Mouse (Mus musculus): ENCODE measurements around the gene Zg16. TPM values are rescaled to one million over a fixed set of nuclear protein-coding genes. Genes with fewer than 3 reads are reported as not detected.

The Zg16 gene
- total RNA-seq, 2 experiments from 2014 or later = not detected

DNA sequence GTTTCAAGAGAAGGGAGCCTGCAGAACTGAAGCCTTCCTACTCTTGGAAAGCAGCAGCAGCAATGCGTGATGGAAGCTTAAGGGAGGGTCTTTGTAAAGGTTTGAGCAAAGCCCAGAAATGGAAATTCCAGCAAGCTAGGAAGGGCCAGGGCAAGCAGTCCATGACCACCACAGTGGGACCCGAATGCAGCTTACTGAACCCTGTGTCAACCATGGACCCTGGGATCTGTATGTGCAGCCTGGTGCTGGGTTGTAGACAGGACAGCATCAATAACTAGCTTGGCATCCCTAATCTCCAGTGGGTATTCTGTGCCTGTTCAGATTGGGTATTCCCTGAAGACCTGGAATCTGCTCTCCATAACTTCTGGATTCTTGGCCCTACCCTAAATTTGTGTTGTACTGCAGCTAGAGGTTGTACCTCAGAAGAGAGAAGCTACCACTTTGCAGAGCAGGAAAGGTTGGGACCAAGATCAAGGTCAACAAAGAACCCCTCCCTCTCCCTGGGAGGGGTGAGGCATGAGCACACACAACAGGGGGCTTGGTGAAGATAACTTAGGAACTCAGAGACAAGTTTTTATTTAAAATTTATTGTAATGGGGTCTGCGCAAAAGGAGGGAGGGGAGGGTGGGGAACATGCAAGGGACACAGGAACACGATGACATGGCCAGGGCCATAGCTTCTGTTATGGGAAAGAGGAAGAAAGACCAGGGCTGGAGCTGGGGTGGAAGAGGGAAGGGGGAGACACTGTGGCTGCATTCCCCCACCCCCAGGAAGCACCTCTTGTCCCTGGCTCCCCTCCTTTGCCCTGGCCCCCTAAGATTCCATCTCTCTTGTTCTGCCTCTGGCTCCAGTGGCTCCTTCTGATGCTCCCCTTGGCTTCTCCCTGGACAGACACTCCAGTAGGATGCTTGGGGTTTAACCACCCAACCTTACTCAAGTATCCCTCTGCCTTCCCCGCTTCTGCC is 65.3 kb downstream of the Zg16 start:
- DNase-seq (ENCODE audit: low spot score in 2 of 2) = no peak

DNA sequence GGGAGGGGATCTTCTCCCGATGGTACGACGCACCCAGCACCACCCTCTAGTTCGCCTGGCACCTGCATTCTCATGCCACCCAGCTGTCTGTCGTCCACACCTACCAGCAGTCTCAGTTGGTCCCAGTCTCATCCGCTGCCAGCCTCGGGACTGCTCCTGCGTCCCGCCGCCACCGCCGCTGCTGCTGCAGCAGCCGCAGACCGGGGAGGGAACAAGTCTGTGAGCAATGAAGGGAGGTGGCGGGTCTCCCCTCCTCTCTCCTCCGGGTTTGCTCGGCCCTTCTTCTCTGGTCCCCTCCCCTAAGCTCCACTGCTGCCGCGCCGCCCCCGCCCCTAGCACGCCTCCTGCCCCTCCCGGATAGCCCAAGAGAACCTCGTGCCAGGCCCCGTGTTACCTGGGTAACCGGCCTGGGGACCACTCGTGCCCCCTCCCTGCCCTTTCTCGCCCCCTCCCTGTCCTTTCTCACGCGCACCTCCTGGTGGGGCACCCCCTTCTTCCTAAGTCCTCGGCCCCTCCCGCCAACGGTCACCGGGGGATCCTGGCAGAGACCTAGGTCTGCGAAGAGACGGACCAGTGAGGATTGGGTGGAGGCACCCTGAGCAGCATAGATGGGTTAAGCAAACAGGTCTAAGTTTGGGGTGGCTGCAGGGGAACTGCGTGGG is 66.1 kb downstream of the Zg16 start, which contains the start of the genes Gm42742 and Prrt2:
Gene Gm42742, minus strand, starts transcription at position 197 of the 662 bp plus-strand sequence.
Gene Prrt2, minus strand, starts transcription at position 311 of the 662 bp plus-strand sequence.
- peak in 1 of 2 experiments; percentile 34 for DNase-seq (ENCODE audit: low spot score in 2 of 2)

DNA sequence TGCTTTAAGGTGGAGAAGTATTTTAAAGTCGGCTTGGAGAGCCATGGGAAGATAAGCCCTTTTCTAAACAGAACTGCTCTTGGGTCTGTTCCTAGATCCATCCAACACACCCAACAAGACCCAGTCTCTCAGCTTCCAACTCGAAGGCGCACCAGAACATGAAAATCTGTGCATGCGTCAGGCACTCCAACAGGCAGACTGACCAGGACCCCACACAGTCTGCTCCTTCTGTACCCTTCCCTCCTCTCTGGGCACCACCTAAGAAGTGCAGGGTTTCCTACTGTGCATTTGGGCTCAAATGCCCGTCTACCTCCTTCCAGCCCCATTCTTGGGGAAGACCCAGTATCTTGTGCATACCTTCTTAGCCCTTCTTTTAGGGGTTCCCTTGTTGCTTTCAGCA is 66.6 kb downstream of the Zg16 start:
- no peak for DNase-seq (ENCODE audit: low spot score in 2 of 2)

DNA sequence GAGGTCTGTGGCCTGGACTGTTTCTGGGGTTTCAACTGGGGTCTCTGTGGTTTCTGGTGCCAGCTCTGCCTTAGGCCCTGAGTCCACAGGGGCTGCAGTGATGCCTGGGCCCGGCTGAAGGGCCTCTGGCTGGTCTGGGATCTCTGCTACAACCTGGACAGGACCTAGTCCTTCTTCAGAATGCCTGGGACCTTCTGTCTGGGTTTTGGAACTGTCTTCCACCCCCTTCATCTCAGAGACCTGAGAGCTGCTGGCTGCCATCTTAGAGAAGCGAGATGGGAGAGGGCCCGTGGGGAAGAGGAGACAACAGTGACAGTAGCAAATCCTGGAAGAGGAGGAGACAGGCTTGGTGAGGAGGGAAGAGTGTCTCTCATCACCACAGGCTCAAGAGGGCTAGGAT is 67.1 kb downstream of the Zg16 start:
- no peak for DNase-seq (ENCODE audit: low spot score in 2 of 2)

DNA sequence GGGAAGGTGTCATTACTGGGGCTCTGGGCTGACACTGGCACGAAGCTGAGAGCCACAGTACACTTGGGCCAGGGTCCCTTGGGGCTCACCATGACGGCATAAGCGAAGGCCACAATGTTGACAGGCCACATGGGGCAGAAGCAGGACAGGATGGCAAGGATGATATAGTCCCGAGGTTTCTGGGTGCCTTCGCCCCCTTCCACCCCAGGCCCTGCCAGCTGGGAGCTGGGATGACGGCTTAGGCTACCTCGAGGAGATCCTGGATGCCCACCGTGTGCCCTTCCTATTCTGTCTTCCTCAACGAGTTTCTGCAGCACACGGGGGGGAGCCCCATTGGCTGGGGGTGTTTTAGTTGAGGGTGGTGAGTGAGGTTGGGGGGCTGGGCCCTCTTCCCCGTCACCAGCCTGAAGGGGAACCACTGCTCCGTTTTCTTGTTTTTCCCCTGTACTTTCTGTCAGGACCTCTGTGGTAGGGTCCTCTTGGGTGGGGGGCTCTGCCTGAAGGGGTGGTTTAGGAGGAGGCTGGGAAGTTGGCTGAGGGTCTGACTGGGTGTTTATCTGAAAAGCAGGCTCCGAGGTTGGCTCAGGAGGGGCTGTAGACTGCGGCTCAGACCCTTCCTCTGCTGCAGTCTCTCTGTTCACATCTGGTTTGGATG is 67.7 kb downstream of the Zg16 start:
- no peak for DNase-seq (ENCODE audit: low spot score in 2 of 2)

DNA sequence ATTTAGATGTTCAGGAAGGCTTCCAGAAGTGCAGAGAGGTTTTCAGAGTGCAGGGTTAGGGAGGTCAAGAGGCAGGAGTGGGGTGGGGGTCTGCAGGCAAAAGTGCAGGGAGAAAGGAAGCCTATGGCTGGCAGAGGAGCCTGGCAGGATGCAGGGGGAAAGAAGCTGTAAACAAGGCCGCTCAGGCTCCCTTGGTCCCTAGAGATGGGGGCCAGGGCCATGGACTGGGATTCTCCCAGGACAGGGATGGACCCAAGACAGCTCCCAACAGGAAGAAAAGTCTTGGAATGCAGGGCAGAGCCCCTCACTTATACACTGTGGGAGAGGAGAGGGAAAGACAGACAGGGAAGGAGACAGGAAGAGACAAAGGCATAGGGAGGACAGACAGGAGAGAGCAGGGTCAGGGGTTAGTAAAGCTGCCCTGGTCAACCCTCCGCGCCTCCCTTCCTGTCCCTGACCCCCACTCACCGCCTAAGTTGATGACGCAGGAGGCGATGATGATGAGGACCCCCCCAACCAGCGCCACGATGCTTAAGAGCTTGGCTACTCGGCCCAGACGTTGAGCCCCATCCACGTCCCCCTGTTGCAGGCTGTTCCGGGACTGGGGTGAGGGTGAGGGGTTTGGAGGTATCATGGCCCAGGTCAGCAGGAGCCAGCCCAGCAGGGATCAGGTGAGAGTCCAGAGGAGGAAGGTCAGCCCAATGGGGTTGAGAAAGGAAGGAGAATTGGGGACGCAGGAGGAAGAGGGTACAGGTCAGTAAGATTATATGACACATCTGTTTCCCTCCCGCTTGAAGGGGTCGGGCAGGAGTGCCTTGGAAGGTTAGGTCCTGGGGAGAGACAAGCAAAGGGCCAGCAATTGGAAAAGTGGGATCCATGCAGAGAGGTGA is 68.5 kb downstream of the Zg16 start:
- no peak for DNase-seq (ENCODE audit: low spot score in 2 of 2)

DNA sequence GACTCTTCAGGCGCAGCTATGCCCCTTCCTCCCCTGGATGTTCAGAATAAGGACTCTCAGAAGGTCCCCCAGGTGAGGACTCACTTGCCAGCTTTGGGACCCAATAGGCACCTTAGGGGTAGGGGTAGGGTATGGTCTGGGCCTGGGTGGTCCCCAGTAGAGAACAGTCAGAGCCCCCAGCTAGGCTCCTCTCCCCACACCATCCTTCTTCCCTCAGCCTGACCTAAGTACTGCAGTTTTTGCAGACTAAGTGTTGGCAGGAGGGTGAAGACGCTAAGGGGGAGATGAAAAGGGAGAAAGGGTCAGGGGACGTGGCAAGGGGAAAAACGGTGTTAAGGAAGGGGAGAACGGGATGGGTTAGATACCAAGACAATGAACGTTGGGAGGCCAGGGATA is 69.2 kb downstream of the Zg16 start:
- no peak for DNase-seq (ENCODE audit: low spot score in 2 of 2)

DNA sequence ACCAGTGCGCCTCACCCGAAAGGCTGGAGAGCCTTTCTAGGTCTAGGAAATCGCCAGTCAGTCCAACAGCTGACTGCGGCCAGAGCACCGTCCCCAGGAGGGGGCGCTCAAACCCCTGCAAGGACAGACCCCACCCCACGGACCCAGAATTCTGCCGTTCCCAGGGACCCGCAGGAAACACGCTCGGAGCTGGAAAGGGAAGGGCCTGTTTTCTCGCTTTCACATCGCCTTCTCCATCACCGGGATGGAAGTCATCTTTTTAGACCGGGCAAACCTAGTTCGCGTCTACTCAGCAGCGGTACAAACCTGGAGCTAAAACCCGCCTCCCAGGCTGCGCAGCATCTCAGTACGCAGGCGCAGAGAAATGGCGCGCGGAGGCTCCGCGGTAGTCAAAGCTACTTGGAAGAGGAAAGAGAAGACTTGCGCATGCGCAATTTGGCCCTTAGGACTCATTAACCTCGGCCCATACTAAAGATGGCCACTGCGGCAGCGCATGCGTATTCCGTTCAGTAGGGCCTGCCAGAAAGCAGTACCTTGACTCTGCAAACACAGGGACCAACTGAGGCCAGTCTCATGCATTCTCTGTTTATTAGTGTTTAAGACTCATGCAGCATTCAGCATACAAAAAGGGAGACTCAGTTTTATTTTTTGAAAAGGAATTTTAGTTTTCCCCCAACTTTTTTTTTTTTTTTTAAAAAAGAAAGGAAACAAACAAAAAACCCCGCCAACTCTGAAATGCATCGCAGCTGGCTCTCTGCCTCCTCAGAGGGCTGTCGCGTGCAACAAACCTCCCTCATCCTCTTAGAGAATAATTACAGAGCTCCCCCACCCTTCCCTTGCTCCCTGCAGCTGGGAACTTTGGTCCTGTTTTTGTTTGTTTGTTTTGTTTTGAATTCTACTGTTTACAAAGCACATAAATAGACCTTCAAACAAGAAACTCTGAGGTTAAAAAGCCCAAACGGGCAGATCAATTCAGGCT is 69.9 kb downstream of the Zg16 start, which contains the start of gene Pagr1a:
Gene Pagr1a, minus strand, starts transcription at position 382 of the 979 bp plus-strand sequence.
- DNase-seq (ENCODE audit: low spot score in 2 of 2) = peak; percentile 92 to 95

DNA sequence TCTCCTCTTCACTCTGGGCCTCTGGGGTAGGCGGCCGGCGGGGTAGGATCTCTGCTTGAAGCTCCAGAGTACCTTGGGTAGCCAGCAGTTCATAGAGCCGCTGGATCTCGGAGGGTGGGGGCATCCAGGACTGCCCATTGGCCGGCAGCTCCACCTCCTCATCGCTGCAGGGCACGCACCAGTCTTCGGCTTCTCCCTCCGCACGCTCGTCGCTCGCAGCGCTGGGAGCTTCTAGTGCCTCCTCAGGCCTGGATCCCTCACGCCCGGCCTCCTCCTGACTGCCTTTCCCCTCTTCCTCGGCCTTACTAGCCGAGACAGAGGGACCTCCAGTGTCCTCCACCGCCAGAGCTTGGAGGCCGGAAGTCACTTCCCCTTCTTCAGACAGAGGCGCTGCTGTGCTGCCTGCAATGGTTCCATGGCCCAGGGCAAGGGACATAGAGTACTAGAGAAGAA is 70.6 kb downstream of the Zg16 start:
- peak; percentile 66 for DNase-seq (ENCODE audit: low spot score in 2 of 2)

DNA sequence TGATC is 70.8 kb downstream of the Zg16 start, which contains the start of gene Pagr1b:
Gene Pagr1b, minus strand, starts transcription at position 4 of the 5 bp plus-strand sequence.
- no peak for DNase-seq (ENCODE audit: low spot score in 2 of 2)

DNA sequence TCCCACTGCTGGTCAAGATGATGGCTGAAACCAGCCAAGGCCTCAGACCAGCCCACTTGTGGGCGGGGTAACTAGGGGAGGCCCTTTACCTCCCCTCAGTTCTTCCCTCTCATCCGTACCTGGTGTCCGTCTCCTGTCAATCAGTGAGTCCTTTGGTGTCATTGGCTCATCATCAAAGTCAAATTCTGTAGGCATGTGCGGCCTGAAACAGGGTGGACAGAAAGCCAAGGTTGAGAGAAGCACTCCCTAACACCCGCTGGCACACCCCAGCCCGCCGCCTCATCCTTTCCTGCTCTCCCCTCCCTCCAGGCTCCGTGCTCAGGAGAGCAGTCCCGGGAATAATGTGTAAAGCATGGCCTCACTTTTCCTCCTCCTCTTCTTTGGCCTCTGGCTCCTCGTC is 71.0 kb downstream of the Zg16 start:
- peak in 1 of 2 experiments; percentile 42 for DNase-seq (ENCODE audit: low spot score in 2 of 2)

DNA sequence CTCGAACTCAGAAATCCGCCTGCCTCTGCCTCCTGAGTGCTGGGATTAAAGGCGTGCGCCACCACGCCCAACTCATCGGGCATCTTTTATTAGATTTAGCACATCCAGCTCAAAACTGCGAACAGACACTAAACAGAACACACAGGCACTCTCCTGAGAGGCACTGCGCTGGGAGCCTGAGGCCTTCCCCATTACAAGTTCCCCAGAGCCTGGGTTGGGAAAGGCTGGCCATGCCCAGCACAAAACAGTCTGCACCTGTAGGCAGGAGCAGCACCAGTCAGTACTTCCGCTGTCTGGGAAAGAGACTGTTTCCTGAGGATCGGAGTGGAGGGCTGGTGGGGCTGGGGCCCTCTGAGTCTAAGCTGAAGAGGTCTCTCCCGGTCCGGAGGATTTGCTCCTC is 72.1 kb downstream of the Zg16 start:
- DNase-seq (ENCODE audit: low spot score in 2 of 2) = no peak

DNA sequence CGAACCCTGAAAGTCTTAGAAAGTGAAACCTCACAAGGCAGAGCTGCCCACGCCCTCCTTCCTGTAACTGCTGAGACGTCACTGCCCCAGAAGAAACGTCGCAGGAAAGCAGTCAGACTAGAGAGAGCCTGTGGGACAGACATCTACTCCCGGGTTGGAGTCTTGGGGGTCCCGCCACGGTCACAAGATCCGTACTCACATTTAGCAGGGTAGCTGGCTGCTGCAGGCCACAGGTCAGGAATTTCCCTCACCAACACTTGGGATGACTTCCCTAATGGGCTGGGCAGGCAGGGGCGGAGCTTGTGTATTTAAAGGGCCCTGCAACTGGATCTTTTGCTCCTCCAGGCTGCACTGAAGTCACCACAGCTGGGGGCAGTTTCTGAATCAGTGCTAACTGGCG is 72.8 kb downstream of the Zg16 start, which contains the start of gene Mvp:
Gene Mvp, minus strand, starts transcription at position 302 of the 400 bp plus-strand sequence.
- peak; percentile 66 to 70 for DNase-seq (ENCODE audit: low spot score in 2 of 2)

DNA sequence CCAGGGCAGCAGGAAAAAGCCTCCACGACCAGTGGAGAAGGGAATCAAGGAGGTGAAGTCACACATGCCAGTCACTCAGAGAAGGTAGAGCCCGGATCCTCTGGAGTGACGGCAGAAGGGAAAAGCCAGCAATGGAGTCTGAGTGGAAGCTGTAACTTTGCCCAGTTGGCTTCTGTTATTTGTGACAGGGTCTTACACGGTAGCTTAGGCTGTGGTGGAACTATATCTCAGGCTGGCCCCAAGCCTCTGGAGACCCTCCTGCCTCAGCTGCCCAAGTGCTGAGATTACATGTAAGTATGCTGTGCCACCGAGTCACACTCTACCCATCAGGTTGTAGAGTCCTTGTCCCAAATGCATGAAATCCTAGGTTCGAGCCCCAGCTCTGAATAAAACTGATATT is 73.7 kb downstream of the Zg16 start:
- no peak for DNase-seq (ENCODE audit: low spot score in 2 of 2)

DNA sequence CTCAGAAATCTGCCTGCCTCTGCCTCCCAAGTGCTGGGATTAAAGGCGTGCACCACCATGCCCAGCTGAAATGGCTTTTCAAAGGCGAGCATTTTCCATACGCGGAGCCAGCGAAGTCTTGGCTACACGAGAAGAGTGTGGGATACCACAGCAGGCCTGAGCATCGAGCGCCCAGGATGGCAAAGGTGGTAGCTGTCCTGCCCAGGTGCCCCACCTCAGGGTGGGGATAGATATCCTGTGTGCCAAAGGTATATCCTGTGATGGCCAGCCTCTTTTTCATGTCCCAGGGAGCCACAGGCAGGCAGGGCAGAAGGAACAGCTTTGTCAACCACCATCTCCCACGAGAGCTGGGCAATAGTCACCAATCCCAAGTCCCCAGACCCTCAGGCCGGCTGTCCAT is 74.3 kb downstream of the Zg16 start:
- no peak for DNase-seq (ENCODE audit: low spot score in 2 of 2)

DNA sequence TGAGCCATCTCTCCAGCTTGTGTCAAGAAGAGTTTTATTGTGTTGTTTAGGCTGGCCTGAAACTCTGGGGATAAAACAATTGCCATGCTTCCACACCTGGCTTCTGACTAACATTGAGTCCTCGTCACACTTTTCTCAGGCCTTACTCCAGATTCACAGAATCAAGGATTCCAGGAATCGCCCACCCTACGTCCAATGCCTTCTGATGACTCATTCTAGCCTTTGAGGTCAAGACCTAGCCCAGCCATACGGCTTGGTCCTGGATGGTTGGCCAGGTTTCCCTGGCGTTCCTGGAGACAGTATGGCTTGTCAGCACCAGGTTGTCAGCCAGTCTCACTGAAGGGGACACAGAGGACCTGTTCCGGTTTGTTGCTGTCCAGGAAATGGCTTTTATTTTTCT is 74.8 kb downstream of the Zg16 start:
- no peak for DNase-seq (ENCODE audit: low spot score in 2 of 2)

DNA sequence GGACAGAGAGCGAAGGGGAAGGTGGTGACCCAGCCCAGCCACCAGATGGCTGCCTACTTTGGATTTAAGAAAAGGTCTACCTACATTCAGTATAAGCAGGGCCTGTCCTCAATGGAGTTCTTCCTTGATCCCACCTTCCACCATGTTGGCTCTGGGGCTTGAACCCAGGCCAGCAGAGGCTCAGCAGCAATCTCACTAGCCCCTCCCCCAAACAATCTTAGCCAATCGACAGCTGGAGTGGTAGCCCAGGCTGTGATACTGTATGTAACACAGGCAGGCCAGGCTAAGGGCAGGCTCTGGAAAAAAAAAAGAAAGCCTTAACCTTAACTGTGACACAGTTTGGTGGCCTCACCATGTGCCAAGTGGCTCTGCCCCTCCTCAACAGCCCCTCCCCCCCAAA is 75.4 kb downstream of the Zg16 start:
- DNase-seq (ENCODE audit: low spot score in 2 of 2) = no peak

DNA sequence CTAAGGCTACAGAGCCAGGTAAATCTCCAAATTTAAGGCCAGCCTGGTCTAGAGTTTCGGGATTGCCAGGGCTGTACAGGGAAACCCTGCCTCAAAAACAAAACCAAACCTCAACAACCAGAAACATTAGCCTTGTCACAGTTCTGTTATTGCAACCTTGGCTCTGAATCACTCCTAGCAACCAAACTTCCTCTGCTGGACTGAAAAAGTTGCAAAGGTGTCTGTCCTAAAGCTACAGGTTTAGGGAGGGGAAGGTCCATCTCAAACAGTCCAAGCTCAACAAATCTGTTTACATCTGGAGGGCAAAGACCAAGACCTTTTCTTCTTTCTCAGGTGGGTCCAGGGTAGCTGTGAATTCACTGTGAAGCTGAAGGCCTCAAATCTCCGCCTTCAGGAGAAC is 76.1 kb downstream of the Zg16 start:
- DNase-seq (ENCODE audit: low spot score in 2 of 2) = no peak

DNA sequence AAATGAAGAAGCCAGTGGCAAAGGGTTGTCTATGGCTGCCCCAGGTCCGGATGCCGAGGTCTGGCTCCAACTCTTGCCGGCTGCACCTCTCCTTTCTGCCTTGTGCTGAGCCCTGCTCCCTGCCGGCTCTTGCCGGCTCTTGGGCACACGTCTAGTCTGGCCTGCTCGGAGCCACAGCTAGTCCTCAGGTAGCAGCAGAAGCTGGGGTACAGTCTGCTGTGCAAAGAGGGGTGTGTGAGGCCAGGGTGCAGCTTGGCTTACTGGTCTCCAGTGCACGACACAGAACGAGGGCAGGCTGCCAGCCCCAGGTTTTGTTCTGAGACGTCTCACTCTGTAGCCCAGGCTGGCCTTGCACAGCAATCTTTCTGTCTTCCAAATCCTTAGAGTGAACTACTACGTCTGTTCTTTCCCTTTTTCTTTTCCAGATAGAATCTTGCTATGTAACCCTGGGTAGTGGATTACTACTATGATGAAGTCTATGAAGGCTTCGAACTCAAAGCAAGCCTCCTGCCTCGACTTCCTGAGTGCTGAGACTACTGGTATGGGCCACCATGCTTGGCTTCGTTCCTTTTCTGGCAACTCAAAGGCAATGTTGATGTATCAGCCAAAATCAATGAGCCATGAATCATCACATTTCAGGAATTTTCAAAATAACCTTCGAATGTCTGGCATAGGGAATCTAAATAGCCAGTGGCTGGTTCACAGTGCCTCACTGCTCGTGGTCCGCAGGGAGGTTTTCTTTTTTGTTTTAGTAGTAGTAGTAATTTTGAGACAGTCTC is 77.6 kb downstream of the Zg16 start:
- DNase-seq (ENCODE audit: low spot score in 2 of 2) = no peak
